Mouse (Mus musculus) adrenal gland, adult (tissue): ENCODE results near the gene Gse1.

Experiments used
- DNase-seq, 2 experiments: peaks; one replicate each; pipeline ENCODE4 v3.0.0; 2022 to 2023; ENCODE audit warnings: low spot score in 1 of 2; ENCODE audit not compliant: inconsistent age in 2 of 2

The Gse1 gene

DNA sequence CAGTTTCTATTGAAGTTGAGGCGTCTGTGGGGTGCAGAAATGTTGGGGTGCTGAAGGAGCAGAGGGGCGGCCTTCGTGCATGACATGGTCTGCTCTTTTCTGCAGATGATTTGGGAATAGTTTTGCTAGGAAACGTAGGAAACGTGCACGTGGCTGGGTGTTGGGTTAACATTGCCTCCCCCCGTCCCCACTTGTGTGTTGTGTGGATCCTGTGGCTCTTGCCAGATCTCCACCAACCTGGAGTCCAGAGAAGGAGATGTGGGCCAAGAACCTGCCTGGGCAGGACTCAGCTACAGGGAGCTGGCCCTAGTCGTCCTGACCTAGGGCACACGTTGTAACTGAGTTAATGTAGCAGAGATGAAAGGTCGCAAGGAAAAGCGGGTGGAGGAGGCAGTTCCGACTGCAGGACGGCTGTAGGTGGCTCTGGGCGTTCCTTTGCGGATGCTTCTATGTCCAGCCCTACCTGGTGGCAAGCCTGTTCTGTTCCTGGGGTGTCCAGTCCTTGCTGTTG, 261.6 kb downstream of the Gse1 start:
- DNase-seq = peak; percentile 38 to 72

DNA sequence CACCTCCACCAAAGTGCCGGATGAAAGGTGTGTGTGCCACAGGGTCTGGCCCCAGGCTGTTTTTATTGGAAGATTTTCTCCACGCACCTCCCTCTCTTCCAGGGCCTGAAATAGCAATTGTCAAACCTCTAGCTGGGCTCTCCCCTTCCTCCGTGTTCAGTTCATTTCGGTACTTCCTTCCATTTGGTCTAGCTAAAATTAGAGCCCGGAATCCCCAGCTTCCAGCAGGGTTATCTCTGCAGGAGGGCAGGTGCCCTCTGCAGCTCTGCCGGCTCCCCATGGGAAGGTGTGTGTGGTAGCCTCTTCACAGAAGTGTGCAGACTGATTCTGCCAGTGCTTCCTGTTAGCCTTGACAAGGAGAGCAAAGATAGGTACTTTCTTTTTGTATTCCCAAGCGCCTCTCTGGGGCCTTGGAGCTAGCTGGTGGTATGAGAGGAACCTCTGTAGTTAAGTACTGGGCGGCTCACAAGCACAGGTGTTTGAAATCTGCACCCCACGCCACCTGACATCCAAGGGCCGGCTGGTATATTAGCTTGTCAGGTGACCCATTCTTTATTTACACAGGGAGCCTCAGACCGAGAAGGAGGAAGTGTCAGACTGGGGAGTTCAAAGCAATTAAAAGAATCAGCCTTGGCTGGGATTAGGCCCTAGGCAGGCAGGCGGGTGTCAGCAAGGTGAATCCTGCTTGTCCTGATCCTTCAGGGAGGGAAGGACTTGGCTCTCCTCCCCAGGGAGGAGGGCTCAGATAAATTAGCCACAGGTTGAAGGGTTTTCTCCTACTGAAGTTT, 262.3 kb downstream of the Gse1 start:
- DNase-seq = peak in 1 of 2 experiments; percentile 68

DNA sequence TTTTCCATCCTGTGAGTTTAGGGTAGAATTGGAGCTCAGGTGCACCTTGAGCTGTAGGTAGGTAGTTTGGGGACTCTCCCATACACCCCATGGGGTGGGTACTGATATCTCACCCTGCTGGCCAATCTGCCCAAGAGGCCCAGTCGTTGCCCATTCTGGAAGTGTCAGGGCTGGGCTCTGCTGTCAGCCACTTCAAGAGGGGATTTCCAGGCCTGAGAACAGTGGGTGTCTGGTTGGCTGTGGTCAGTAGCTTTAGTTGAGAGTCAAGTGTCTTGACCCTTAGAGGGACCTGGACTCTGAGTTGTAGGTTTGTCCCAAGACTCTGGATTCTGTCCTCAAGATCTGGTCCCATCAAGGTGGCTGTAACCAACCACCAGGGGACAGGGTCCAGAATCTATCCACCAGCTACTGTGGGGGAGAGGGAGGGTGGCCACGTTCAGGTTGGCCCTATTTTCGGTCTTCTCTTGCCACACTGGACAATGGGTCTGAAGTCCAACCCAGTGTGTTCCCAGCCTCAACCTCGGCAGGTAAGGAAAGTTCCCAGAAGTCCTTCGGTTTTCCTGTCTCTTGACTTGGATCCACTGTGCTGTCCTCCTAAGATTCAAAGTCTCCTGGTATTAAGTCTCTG, 263.0 kb downstream of the Gse1 start:
- no peak for DNase-seq

DNA sequence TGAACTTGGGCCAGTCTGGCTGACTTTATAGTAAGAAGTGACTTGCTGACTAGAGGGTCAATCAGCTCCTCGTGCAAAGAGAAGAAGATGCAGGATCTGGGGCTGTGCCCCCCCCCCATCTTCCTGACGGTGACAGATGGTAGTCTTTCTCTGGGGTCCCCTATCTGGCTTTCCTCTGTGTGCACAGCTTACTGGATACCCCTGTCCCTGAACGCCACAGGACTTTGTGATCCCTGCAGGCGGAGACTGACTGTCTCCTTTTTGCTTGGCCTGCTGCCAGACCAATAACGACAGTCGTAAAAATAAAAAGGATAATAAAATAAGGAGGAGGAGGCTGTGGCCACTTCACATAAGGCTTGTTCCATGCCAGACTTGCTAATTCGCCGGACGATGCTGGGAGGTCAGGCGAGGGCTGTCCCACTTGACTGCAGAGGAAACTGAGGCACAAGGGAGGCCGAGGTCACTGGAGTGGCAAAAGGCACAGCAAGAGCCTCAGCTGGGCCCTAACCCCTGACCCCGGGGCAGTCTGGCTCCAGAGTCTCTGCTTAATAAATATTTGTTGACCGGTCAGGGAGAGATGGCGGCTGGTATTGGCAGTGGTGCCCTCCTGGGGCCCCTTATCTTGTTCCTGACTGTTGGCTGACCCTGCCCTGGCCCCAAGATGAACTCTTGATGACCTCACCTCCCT, 264.1 kb downstream of the Gse1 start:
- peak; percentile 64 to 76 for DNase-seq

DNA sequence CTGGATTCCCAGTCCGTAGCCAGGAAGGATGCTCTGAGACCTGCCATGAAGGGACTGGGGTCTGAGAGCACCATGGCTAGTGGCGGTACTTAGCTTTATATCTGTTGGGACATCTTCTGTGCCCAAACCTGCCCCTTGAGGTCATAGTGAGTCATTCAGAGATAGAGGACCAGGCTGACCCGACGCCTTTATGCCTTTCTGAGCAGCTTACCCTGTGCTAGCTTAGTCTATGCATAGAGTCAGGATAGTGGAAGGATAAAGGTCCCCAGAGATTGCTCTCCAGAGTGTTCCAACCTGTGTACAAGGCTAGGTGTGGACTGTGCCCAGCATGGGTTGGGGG, 264.6 kb downstream of the Gse1 start:
- DNase-seq = peak in 1 of 2 experiments; percentile 77

DNA sequence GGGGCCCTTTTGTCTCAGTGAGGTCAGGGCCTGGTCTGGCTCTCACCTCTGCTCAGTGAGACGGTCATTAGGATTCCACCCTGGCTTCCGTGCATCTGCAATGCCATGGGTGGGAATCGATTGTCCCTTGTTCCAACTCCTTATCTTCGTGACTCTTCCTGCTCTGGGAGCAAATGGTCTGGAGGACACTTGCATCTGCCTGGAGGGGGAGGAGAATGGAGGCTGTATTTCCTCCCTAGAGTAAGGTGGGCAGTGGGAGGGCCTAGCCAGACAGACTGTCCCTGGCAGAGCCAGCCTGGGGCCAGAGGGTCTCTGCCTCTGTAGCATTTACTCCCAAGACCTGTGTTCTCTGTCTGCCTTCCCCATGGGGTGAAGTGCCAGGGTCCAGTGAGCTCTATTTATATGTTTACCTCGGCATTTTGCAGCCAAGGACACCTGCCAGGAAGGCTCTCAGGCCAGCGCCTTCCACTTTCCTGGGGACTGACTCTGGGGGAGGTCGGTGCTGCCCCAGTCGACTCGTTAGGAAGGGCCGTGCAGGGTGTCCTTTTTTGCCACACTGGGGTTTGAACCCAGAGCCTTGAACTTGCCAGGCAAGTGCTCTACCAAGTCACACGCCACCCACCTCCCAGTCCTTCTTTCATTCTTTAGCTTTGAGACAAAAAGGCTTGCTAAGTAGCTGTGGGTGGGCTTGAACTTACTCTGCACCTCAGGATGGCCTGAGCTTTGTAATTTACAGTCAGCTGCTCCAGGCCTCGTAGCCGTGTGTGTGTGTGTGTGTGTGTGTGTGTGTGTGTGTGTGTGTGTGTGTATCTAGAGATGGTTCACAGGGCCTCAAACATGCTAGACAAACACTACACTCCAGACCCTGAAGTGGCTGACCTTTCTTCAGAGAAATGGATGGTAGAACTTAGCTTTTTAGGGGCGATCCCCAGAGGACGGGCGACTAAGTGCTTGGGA, 265.5 kb downstream of the Gse1 start:
- DNase-seq = peak; percentile 37 to 70

DNA sequence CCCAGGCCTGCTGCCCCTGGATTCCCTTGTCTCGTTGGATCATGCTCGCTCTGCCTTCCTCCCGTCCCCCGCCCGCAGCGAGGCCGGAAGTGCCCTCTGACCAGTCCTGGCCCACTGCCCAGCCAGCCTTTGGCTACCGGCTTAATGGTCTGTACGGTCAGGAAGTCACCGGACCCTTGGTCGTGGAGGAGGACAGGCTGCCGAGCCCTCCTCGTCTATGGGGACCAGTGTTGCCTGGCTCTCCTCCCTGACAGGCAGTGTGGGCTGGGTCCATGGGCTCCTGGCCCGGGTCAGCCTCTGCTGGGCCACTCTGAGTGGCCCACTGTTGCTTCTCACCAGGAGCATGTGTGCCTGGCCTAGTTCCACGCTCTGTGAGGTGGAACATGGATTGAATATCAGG, 266.6 kb downstream of the Gse1 start:
- peak; percentile 83 to 92 for DNase-seq

DNA sequence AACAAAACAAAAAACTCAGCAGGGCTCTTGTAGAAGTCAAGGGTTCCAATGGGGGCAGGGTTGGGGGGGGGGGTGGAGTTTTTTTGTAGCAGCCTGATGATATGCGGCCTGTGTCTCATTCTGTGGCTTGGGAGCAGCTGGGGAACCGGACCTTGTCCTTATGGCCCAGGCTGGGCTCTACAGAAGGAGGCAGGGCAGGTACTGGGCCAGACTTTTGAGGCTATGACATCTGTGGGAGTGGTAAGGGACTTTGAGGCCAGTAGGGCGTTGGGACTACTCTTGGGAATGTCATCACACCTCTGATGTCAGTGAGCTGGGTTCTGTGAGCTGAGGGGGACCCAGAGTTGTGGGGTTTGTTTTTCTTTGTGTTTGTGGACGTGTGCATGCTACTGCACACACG, 267.2 kb downstream of the Gse1 start:
- no peak for DNase-seq

DNA sequence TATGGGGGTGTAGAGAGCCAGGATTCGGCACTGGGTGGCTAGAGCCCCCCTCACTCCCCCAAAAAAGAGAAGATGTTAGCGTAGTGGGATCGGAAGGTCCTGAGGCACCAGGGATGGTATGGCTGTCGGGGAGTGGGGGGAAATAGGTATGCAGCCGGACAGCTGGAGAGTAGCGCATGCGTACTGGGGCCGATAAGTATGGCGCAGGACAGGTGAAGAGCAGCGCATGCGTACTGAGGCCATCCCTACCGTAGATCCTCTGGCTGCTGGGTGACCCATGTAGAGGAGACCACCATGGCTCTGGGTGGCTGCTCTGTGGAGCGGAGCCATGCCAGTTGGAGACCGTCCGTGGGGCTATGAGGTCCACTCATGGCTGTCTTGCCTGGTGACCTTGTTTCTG, 268.2 kb downstream of the Gse1 start:
- DNase-seq = no peak

DNA sequence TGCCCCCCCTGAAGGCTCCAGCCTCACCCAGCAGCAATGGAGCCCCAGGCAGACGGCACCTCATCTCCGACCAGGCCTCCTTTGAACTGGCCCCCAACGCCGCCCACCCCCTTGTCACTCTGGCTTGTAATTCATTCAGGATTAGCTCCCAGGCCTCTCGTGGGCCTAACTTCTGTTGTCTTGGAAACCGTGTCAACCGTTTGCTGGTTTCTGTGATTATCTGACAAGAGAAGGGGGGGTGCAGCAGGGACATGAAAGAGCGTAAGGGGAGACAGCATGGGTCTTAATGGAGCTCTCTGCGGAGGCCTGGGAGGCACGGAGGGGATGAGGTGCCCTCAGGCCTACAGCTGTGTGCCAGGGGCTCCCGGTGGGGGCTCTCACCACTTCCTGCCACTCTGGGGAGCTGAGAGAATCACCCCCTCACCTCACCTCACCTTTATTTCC, 269.3 kb downstream of the Gse1 start:
- DNase-seq = no peak

DNA sequence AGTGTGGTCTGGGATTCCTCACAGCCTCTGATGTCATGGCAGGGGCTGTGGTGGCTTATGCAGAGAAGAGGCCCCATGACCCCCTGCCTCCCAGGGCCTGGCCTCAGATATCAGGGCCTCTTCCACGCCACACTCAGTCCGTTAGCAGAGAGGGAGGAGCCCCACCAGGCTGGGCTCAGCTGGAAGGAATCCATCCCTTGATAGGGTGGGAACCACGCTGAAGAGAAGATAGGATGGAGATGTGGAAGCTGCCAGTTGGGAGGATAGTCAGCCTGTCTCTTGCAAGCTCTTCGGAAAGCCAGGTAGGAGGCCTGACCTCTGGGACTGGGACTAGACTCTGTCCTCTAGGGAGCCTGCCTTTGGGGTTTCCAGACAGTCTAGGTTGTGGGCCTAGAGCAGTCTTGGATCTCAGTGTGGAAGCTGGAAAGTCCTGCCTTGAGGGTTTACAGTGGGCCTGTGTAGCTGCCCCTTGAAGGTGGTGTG, 270.1 kb downstream of the Gse1 start:
- peak; percentile 39 to 69 for DNase-seq

DNA sequence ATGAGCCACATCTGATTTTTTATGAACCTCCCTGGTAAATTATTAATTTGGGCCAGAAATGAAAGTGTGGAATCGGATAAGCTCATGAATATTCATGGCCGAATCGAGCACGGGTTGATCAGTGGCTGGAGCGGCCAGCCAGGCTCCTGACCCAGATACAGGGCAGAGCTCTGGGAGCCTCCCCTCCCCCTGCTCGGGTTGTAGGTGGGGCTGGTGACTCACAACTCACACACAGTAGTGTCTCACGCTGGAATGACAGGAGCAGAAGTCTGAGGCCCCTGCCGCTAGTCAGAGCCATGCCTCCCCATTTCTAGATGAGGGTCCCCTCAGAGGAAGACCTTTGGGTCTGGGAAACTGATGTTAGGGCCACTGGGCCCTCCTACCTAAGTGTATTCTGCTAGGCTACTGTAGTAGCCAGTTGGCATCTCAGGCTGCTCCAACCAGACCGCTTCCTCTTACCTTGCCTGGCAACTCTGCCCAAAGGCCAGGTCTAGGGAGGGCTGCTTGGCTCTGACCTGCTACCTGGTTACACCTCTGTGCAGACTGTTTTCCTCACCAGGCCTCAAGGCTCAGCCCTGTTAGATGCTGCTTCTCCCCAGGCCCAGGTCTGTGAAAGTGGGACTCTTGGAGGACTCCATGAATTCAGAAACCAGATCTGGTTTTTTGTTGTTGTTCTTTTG, 270.8 kb downstream of the Gse1 start:
- DNase-seq = peak; percentile 93 to 96

DNA sequence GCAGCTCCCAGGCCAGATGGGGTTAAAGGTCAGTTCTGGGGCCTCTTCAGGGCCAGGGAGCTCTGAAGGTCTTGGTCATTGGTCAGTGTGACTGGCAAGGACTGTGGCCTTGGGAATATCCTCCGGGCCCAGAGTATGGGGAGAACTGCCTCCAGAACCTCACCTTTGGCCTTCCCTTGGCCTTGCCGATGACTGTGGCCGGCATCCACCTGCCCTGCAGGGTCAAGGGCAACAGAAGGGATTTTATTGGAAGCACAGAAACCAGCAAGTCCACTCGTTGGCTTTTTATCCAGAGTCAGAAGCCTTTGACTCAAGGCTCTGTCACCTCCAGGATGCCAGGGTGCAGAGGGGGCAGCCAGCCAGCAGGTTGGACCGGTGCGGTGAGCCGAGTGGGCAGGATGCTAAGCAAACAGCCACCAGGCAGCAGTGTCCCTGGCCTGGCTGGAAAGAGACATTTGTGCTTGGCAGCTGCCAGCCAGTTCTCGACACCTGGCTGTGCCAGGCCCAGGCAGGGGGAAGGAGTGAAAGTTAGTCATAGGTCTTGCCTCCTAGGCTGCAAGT, 272.5 kb downstream of the Gse1 start:
- DNase-seq = peak; percentile 54 to 75

DNA sequence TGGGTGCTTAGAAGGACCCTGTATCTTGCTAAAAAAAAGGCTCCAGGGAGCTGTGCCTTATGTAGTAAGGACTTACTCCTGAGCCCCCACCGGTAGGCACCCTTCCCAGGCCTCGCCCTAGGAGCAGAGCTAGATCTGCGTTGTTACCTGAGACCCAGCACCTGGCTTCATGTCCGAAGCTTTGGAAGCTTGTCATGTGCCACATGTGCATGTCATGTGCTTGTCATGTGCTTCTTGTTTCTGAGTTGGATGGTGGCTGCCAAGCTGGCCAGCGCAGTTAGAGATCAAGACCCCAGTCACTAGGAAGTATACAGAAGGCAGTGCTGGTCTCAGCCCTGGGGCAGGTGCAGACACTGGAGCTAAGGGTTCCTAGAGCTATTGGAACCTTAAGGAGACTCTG, 273.2 kb downstream of the Gse1 start:
- no peak for DNase-seq

DNA sequence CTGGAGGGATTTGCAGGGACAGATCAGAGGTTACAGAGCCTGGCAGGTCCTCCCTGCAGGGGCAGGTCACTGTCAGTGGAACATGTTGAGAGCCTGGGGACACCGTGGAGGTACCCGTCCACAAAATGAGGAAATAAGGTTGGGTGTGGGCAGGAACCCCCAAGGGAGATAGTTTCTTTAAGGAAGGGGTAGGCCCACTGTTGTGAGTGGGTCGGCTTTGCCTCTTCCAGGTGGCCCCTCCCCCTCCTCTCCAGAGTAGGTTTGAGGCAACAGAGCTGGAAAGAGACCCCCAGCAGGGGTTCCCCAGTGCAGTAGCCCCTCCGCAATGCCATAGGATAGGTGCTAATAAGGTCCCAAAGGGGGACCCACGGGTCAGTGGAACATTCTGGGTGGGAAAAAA, 274.2 kb downstream of the Gse1 start:
- no peak for DNase-seq

DNA sequence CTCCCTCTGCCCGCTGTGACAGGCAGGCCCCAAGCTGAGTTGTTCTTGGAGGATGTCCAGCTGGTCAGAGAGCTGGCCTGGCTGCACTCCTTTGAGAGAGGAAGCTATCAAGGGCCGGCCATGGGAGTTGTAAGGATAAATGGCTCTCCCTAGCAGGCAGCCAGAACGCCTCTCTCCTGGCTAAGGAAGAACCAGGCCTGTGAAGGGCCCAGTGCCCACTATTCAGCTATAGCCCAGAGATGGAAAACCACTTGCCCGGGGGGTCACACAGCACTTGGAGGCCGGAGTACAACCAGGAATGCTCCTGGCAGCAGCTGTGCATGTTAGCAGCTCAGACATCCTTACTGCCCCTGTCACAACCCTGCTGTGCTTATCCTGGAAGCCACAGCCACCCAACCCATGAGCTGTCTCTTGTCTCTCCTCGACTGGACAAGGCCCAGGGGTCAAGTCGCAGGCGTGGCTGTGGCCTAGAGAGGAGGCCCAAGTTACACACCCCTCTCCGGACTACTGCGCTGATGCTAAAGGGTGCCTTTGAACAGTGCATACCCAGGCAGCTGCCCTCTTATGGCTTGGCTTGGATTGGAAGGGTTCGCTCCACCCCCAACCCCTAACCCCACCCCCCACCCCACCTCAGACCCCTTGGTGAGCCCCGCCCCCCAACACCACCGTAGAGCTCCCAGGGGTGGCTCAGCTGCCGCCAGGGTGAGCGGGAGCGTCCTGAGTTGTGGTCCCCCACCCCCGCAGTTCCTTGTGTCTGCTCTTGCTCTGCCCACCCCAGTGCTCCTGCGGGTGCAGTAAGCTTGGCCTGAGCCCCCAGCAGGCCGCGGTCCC, 276.2 kb downstream of the Gse1 start:
- peak; percentile 85 to 93 for DNase-seq

DNA sequence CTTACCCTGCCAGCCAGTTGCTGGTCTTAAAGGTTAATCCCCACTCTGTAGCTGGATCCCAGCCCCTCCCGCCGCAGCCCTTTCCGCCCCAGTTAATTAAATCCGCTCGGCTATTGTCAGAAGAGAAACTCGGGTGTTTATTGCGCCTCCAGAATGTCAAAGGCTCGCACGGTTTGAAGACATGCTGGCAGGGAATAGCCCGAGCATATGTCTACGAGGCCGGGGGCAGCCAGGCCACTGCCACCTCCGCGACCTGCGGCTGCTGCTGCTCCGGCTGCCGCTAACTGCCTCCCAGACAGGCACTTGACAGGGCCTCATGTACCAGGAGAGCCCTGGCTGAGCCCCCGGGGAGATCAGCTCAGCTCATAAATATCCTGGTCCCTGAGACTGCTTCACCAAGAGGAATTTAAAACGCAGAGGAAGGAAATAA, 276.8 kb downstream of the Gse1 start:
- peak in 1 of 2 experiments; percentile 65 for DNase-seq

DNA sequence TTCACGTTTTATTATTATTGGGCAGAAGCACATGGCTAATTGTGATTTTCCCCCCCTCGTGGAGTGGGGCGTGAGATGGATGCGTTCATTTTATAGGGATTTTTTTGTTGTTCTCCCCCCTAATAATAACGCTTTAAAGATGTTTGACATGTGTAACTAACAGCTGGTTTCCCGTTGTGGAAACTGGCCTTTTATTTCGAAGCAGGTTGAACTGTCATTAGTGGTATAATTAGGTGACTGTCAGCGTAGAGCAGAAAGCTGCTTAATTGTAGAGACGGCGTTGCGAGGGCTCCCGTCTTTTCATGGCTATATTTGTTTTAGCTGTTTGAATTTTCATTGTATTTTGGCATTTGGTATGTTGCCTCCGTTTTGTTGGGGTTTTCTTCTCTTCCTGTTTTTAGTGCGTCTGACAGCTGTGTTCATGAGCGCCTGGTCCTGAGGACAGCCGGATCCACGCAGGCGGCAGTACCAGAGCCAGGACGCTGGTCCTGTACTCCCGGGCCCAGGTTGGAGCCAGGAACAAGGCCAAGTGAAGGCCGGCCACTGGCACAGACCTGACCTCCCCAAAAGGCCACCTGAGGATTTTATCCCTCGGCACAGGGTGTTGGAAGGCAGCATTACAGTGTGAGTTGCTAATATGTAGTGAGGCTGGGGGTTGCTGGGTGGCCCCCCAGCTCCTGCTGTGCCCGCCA, 277.5 kb downstream of the Gse1 start:
- no peak for DNase-seq
